ENCODE assay signal across 23 mouse cellular contexts in the genomic region with DNA sequence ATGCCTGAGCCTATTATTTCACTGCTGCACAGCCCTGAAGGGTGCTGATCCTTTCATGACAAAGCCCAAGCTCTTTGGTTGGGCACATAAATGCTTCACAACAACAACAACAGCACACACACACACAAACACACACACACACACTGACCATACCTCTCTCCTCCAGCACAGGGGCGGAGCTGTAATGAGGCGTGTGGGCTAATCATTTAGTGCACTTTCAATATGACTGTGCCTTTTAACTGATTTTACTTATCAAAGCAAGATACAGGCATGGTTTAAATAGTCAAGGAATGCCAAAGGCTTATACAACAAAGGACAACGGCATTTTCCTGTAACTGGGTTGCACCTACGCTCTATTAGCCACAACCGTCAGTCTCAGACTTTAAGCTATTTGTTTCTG.
DNase-seq lines count a peak whose midpoint lies in the region; ATAC-seq and TF ChIP-seq lines count a peak whose summit lies in the region.
"Had no signal": no experiment of that assay in that cellular context is flagged by ENCODE, and none has a peak within 500 bp of the region (broad histone marks: within the 10 kb centered on the region; RNA-seq: fewer than 3 reads in every experiment).

No protein-coding gene starts in this region.

- no peaks in the 10 kb centered on the region for H3K27me3 ChIP-seq in heart, embryonic 10.5 days (ENCODE audit: insufficient read depth, poor library complexity, severe bottlenecking)
- no peaks in the 10 kb centered on the region for H3K27me3 ChIP-seq in heart, adult 2 months (ENCODE audit: control insufficient read depth, insufficient read depth, low read length)
- no peaks in the 10 kb centered on the region for H3K27me3 ChIP-seq in CH12.LX (replicated peaks)
- H3K27me3 ChIP-seq: forebrain, embryonic 13.5 days; heart, embryonic 13.5 days; intestine, embryonic 15.5 days had no signal

- TF ChIP-seq CTCF in heart, adult 2 months (IDR thresholded peaks at IDR 0.05), result no peak
- no peak for TF ChIP-seq CTCF in CH12.LX (conservative IDR thresholded peaks at IDR 0.05 in 1 of 2, IDR thresholded peaks at IDR 0.05 in 1 of 2; ENCODE audit: low read depth in 2 of 2, low read length in 2 of 2)

- dilution Hi-C loops in CH12.LX (cut with MboI; ENCODE audit: extremely low pct_ligation_motif_present, extremely low pct_unique_long_range_greater_than_20kb, low sequenced_read_pairs), result no loop called here

- no peaks in the 10 kb centered on the region for H3K9me3 ChIP-seq in heart, embryonic 10.5 days
- peaks cover 7% of the 10 kb centered on the region for H3K9me3 ChIP-seq in CH12.LX (replicated peaks; ENCODE audit: low read length)
- H3K9me3 ChIP-seq: forebrain, embryonic 13.5 days; heart, embryonic 13.5 days; intestine, embryonic 15.5 days had no signal

- no peak overlapping the region for H3K4me3 ChIP-seq in heart, embryonic 10.5 days
- no peak overlapping the region for H3K4me3 ChIP-seq in heart, adult 2 months
- no peak overlapping the region for H3K4me3 ChIP-seq in CH12.LX (replicated peaks in 1 of 3; ENCODE audit: low read depth in 2 of 3, low read length in 2 of 3, poor library complexity in 1 of 3)
- H3K4me3 ChIP-seq: forebrain, embryonic 10.5 days; forebrain, embryonic 13.5 days; heart, embryonic 13.5 days; intestine, embryonic 15.5 days had no signal

- H3K27ac ChIP-seq in heart, embryonic 10.5 days, result no peak overlapping the region
- H3K27ac ChIP-seq in heart, adult 2 months, result no peak overlapping the region
- H3K27ac ChIP-seq in CH12.LX (ENCODE audit: insufficient read depth, low read depth), result no peak overlapping the region
- H3K27ac ChIP-seq: forebrain, embryonic 10.5 days; forebrain, embryonic 13.5 days; heart, embryonic 13.5 days; hindbrain, embryonic 14.5 days; hindbrain, postnatal 0 days; intestine, embryonic 15.5 days had no signal

- WGBS in heart, embryonic 10.5 days, result 94% methylated on average over 5 of the region's 5 CpGs
- WGBS in heart, adult 2 months, result 90% methylated on average over 5 of the region's 5 CpGs

- no peaks in the 10 kb centered on the region for H3K4me1 ChIP-seq in heart, embryonic 10.5 days
- no peaks in the 10 kb centered on the region for H3K4me1 ChIP-seq in heart, adult 2 months (ENCODE audit: control insufficient read depth, insufficient read depth, low read length)
- H3K4me1 ChIP-seq in CH12.LX (ENCODE audit: control insufficient read depth in 1 of 2, insufficient read depth in 2 of 2), result peaks cover 0 to 3% of the 10 kb centered on the region in 2 experiments; a peak in 1 of 4 replicates
- H3K4me1 ChIP-seq: forebrain, embryonic 10.5 days; forebrain, embryonic 13.5 days; heart, embryonic 13.5 days; intestine, embryonic 15.5 days had no signal

- H3K36me3 ChIP-seq in heart, embryonic 10.5 days, result no peaks in the 10 kb centered on the region
- H3K36me3 ChIP-seq in heart, adult 2 months (ENCODE audit: control insufficient read depth, insufficient read depth, low read length), result no peaks in the 10 kb centered on the region
- H3K36me3 ChIP-seq in CH12.LX (replicated peaks in 1 of 2; ENCODE audit: control insufficient read depth in 1 of 2, insufficient read depth in 1 of 2, low read length in 1 of 2), result no peaks in the 10 kb centered on the region
- H3K36me3 ChIP-seq: forebrain, embryonic 10.5 days; heart, embryonic 13.5 days; intestine, embryonic 15.5 days had no signal

- in situ Hi-C loops in CH12.LX (cut with MboI; ENCODE audit: low pct_ligation_motif_present, low pct_unique_long_range_greater_than_20kb, low sequenced_read_pairs), result no loop called here

- H3K9ac ChIP-seq in heart, adult 2 months (ENCODE audit: low read depth, low read length), result no peak overlapping the region
- H3K9ac ChIP-seq in CH12.LX (ENCODE audit: insufficient read depth, low read depth), result no peak overlapping the region
- H3K9ac ChIP-seq: forebrain, embryonic 13.5 days; forebrain, postnatal 0 days; heart, embryonic 13.5 days; hindbrain, embryonic 14.5 days; intestine, embryonic 15.5 days had no signal

- TF ChIP-seq RAD21 in CH12.LX (IDR thresholded peaks at IDR 0.05; ENCODE audit: low read depth, low read length), result no peak

- TF ChIP-seq POLR2A in heart, adult 2 months (IDR thresholded peaks at IDR 0.05; ENCODE audit: insufficient read depth, low read depth, low read length), result no peak
- TF ChIP-seq POLR2A in CH12.LX (IDR thresholded peaks at IDR 0.05; ENCODE audit: low read depth, low read length), result no peak

- H3K79me2 ChIP-seq in heart, adult 2 months (replicated peaks; ENCODE audit: control insufficient read depth, insufficient read depth, low read length), result no peaks in the 10 kb centered on the region
- no peaks in the 10 kb centered on the region for H3K79me2 ChIP-seq in CH12.LX (replicated peaks; ENCODE audit: control insufficient read depth, extremely low read depth, insufficient read depth, poor library complexity, severe bottlenecking)

- peak; percentile 54 for ATAC-seq in inflammation-experienced regulatory T-cells, adult 6 months
- ATAC-seq: forebrain, embryonic 13.5 days; forebrain, postnatal 0 days; hindbrain, postnatal 0 days; intestine, embryonic 15.5 days had no signal

- intact Hi-C loops in heart, adult 2 months (cut with DNase I), result no loop called here

- peak; percentile 28 for DNase-seq in heart, embryonic 10.5 days (ENCODE audit: low spot score)
- DNase-seq in heart, adult 2 months, result no peak
- DNase-seq in CD4-positive, CD25-positive, alpha-beta regulatory T cell, adult 2 months (ENCODE audit: low read depth, low spot score), result peak; percentile 13
- no peak for DNase-seq in CH12.LX (ENCODE audit: extremely low read depth)
- no peak for DNase-seq in layer of hippocampus, adult 8-10 months (ENCODE audit: low spot score in 2 of 2)
- no peak for DNase-seq in embryo, embryonic 10 days (ENCODE audit: low spot score)
- no peak for DNase-seq in kidney, adult 18-20 months
- DNase-seq: adrenal gland, postnatal 10 days; adrenal gland, postnatal 36 days; cerebellum, adult 9-10 months; cerebellum, postnatal 36 days; forebrain, postnatal 0 days; gastrocnemius, postnatal 25 days; heart, postnatal 14 days; heart, postnatal 4 days; kidney, adult 8-10 months had no signal

- H3K4me2 ChIP-seq in CH12.LX (ENCODE audit: insufficient read depth, low read depth, poor library complexity, severe bottlenecking), result no peak overlapping the region
- H3K4me2 ChIP-seq: forebrain, embryonic 13.5 days; heart, embryonic 13.5 days; hindbrain, embryonic 14.5 days; intestine, embryonic 15.5 days had no signal

- TF ChIP-seq EP300 in heart, adult 2 months (IDR thresholded peaks at IDR 0.05; ENCODE audit: insufficient read depth, low read depth, low read length), result no peak
- TF ChIP-seq EP300 in CH12.LX (IDR thresholded peaks at IDR 0.05; ENCODE audit: low read length), result 0 out of 2 replicates have a peak, but pooled peaks have one; percentile 20

TF ChIP-seq in CH12.LX, 34 proteins besides CTCF, POLR2A, EP300 and RAD21:
- TF ChIP-seq IRF4 (IDR thresholded peaks at IDR 0.05; ENCODE audit: low read depth, low read length) (peak; percentile 72), JUN (IDR thresholded peaks at IDR 0.05; ENCODE audit: insufficient read depth, low read depth, low read length) (peak; percentile 35; the same call in 1 of the 2 replicates), USF2 (conservative IDR thresholded peaks at IDR 0.05; ENCODE audit: low read depth, low read length) (no peak), JUND (conservative IDR thresholded peaks at IDR 0.05; ENCODE audit: low read depth, low read length) (peak; percentile 78)

Comparison
In these comparisons a context has a peak if more than half of its experiments do, and no peak if none do; other contexts are left out.
1. DNase-seq: peak in heart, embryonic 10.5 days (single experiment) and CD4-positive, CD25-positive, alpha-beta regulatory T cell, adult 2 months (single experiment); none in heart, adult 2 months (0 of 2), CH12.LX (single experiment), layer of hippocampus, adult 8-10 months (0 of 2), embryo, embryonic 10 days (single experiment) and kidney, adult 18-20 months (single experiment).